Mouse (Mus musculus): ENCODE measurements at regions not wholly inside any gene's neighbourhood (a gene's known extent, or its start where the extent isn't known, plus 50 kb on each side); places are given as distances from the start of the nearest gene placed in this dataset.

DNA sequence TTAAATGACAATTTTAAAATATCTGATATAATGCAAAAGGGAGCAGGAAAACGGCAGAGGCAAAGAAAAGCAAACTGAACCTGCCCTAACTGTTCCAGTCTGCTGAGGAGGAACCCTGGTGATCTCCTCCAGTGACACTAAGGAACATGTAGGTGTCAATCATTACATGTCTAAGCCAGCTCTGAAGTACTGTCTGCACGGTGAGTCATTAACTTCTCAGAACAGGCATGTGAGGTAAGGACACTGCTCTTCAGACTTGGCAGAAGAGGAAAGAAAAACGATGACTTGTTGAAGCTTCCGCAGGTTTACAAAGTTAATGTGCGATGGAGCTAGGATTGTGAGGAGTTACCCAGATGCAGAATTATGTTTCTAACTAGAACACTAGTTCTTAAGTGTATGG is 199.1 kb downstream of the Nuf2 start:
- DNase-seq (ENCODE audit: low spot score): no peak

DNA sequence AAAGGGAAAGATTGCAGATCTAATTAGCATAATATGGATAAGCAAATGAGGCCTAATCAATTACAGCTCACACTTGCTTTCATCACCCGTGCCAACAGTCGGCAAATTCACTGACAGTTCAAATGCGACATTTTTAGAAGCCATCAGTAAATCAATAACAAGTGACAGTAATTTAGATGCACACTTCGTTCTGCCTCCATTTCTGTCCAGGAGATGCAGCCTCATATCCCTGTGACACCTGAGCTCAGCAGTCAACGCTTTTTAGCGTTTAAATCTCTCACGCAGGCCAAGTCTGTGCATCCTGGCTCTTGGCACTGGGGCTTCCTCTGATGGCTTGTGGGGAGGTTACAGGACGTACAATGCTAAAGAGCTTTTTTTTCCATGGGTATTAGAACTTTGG is 218.0 kb downstream of the Nuf2 start:
- no peak for DNase-seq (ENCODE audit: low spot score)

DNA sequence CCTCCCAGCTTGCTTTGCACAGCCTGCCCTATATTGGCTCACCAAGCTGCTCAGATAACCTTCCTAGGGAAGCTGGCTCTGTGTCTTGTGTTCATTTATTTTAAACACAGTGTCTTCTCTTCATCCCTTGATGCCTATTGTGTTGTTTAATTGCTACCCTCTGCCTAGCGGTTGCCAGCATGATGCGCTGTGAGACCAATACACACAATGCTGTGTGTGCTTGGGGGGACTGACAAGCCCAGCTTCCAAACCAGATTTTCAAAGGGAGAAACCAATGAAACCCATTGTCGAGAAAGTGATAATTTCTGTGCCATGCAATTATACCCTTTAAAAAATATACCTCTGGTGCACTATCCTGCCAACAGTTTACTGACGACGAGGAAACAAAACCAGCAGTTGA is 247.8 kb downstream of the Nuf2 start:
- DNase-seq (ENCODE audit: low spot score): no peak

DNA sequence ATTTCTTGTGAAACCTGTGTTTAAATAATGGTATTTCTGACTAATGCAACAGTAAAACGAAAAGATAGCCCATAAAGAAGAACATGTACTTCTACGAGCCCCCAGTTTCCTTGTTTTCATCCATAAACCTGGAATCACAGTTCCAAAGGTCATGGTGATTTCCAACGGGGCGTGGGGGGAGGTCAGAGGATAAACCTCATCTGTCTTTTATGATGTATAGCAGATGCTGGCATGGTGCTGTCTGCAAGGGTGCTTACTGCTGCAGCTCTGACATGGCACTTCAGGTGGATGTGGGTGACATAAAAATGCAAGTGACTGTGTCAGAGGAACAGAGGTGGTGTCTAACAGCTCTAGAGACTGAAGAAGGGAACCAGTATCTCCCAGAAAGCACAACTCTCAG is 260.5 kb downstream of the Nuf2 start:
- no peak for DNase-seq (ENCODE audit: low spot score)

DNA sequence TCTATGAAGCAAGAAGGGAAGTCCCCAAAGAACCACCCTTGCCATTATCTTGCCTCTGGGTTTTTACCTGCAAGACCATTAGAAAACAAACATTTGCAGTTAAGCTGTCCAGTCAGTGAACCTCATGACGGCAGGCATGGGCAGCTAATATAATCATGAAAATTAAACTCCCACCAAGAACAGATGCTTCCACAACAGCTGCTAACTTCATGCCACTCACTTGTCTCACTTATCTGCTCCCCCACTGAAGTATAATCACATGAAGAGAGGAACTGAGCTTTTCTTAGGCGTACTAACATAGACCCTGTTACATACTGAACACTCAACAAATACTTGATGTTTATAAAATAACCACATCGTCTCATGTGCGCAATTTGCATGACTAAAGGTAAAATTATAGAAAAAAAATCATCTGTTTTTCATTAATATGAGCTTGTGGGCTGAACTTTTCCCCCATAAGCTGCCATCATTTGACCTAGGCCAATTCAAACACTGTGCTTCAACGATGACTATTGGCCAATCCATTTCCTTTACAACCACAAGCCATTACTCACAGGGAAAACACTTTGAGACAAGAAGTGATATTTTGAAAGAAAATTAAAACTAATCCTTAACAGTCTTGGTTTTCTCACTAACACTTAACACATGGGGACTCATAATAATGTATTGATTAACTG is 267.1 kb downstream of the Nuf2 start:
- DNase-seq (ENCODE audit: low spot score): no peak

DNA sequence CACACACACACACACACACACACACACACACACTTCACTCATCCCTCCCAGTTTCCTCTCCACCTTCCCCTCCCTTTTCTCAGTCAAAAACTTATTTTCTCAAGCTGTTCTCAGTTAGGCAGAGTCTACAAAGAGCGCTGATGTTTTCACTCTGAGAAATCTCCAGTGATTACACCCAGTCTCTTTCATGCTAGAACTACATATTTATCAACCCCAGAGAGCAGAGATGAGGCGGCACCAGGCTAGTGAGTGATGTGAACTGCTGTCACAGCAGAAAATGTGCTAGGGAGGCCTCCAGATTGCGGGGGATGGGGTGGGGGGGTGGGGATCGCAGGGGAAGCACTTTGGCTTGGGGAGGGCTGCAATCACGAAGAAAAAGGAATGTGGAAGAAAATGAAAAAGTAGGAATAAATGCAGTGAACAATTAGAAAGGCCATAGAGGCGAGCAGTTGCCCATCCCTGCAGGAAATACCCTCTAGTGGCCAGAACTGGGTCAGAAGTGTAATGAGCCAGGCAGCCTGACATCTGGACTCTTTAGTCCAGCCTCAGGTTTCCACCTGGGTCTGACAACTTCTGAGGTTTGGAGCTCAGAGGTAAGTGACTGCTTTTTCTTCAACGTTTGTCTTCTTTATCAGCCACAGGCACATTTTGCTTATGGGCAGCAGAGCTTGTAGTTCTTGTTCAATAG is 276.9 kb downstream of the Nuf2 start:
- DNase-seq (ENCODE audit: low spot score): no peak

DNA sequence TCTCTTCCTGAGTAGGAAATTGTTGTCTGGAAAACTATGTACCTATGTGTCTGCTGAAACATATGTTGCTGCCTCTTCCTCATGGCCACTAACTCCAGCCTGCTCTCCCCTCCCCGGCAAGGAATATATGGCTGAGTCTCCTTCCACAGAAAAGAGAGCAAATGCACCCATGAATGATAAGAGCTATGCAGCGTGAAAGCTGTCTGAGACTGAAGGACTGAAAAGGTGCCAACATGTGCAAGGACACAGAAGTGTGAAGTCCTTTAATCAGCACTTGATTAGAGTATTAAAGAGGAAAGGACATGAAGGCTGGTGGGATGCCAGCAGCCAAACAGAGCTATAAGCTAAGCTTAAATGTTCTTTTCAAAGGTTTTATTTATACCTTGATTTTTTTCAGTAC is 279.1 kb downstream of the Nuf2 start:
- DNase-seq (ENCODE audit: low spot score): no peak

DNA sequence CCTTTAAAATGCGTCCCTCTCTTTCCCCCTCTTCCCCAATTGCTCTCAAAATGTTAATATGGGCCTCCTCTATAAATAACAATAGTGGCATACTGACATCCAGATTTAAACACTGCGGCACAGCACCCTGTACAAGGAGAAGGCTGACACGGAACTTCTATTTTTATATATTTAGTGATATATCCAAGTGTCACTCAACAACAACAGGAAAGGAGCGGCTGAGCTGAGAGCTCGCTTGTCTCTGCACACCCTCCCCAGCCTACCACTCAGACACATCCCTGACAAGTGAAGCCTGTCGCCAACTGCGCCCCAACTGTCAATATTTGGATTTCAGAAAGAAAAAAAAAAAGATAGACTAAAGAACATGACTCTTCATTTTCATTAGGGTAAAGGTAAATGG is 282.2 kb downstream of the Nuf2 start:
- no peak for DNase-seq (ENCODE audit: low spot score)

DNA sequence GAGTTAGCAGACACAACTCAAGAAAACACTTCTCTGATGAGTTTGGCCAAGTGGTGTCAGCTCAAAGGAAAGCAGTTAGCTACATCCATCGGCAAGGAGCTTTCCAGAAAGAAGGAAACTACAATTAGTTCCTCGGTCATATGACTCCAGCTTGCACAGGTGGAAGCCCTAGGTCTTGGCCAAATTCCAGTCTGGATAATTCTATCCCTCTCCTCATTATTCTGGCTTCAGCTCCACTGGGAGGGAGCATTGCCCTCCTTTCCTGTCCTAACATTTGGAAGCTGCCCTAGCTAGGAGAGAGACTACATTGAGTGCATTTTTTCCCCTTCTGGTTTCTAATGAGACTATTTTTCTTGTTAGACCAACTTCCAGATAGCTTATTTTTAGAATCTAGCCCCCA is 290.9 kb downstream of the Nuf2 start:
- DNase-seq (ENCODE audit: low spot score): no peak

DNA sequence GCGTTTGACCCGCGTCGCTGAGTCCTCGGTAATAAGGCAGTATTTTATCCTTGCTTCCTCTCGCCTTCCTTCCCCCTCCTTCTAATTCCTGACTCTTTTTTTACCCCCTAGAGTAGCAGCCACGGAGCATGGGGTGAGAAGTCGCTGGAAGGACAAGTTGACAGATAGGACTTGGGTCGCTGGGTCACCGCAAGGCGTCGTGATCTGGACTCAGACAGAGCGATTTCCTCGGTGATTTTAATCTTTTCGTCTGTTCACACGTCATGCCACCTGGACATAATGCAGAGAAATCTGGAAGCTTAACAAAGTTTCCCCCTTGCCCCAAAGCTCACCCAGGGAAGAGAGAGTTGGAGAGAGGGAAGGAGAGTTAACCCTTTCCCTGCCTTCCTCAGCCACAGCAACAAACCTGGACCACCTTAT is 292.6 kb downstream of the Nuf2 start:
- no peak for DNase-seq (ENCODE audit: low spot score)

DNA sequence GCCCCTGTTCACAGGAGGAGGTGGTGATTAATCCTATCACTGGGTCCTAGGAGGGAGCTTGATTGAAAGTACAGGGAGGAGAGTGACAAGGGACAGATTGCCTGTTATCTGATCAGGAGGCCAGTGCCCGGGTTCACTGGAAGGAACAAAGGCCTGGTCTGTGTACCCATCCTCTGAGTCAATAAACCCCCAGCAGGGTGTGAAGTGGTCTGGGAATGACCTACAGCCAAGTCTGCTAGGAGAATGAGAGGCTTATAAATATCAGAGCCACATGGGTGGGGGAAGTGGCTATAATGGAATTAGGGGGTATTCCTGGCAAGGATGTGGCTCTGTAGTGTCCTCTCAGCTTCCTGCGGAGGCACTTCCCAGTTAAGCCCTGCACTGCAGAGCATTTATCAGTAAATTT is 296.0 kb downstream of the Nuf2 start:
- DNase-seq (ENCODE audit: low spot score): no peak

DNA sequence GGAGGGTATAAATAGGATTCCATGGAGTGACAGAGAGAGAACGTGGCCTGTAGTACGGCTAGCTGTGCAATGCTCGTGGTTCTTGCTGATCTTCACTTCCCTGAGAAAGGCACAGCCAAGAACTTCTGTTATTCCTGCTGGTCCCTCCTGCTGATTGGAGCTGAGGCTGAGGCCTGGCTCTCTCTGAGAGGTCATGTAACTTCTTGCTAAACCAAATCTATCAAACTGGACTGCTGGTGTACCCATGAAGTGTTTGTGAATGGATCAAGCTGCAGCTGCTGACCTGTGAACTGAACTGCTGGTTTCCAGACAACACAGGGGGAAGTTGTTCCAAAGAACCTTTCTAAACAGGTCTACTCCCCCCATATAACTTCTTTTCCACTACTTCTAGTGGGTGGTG is 297.9 kb downstream of the Nuf2 start:
- no peak for DNase-seq (ENCODE audit: low spot score)

DNA sequence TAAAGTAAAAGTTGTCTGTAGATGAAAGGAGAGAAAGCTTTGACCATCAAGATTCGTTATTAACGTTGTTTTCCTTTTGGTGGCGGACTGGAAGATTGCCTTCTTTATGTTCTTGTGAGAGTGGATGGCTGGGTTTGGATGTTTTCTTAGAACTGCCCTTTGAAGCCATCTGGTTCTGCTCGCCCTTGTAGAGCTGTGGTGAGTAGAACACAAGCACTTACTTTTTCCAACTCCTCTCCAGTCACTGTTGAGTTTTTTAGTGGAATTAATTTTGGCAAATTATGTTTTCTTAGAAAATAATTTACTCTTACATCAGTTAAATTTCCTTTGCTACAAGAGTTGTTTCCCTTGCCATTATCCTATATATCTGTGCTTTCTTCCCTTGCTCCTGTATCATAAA is 301.2 kb downstream of the Nuf2 start:
- no peak for DNase-seq (ENCODE audit: low spot score)

DNA sequence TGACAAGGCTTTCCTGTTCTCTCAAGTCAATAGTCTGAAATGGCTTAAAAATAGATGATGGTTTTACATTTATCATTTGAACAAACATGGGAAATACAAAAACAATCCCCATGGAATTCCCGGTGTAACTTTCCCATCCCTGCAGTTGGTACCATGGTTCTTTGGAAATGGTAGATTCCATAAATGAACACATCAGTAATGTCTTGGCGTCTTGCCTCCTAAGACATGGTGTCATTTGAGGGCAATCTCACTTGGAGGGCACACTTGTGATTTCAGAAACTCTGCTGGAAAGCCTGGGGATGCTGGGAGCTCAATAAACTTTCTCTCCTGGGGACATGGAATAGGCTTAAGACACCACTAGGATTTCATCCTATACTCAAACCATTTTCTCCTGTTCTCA is 306.8 kb downstream of the Nuf2 start:
- no peak for DNase-seq (ENCODE audit: low spot score)

DNA sequence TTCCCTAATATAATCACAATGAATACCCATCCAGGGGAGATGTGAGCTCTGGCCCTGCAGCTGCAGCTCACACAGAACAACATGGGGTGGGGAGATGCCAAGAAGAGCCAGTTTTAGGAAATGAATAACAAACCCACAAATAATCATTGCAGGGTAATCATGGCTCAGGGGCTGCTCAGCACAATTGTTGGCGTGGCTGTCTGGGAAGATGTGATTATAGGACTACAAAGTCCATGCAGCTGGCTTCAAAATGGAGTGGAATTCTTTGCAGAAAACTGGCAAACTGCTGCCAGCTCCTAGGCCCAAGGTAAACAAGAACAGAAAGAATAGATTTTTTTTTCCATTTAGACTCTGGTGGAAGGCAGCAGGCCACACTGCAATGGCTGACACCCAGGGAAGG is 343.6 kb downstream of the Nuf2 start:
- DNase-seq (ENCODE audit: low spot score): no peak

DNA sequence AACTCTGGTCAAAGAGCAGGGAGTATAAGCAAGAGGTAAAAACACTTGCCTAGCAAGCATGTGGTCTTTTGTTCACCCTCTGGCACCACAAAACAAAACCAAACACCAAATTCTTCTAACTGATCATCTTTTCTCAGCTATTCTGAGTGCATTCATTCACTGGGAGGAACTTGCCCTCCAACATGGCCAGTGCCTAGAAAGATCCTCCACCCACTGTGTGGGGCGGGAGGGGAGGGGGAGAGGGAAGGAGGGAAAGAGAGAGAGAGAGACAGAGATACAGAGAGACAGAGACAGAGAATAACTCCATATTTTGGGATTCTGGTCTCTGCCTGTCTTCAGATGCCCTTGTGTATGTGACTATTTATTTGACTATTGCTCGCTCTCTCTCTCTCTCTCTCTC is 360.9 kb downstream of the Nuf2 start:
- no peak for DNase-seq (ENCODE audit: low spot score)

DNA sequence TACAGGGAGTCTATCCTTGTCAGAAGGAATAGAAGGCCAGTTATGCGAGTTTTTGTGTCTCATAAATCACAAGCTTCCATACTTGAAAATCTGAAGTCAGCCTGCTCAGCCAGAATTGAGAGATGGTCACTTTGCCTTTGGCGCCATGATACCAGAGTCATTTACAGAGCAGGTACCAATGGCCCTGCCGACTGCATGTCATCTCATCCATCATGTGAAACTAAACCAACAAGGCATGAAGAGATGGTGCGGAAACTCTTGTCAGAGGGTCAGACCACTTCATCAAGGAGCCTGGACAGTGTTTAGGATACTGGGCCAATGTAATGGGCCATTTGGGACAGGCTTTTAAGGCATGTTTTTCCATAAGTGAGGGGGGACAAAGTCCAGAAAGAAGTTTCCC is 363.2 kb downstream of the Nuf2 start:
- DNase-seq (ENCODE audit: low spot score): no peak

DNA sequence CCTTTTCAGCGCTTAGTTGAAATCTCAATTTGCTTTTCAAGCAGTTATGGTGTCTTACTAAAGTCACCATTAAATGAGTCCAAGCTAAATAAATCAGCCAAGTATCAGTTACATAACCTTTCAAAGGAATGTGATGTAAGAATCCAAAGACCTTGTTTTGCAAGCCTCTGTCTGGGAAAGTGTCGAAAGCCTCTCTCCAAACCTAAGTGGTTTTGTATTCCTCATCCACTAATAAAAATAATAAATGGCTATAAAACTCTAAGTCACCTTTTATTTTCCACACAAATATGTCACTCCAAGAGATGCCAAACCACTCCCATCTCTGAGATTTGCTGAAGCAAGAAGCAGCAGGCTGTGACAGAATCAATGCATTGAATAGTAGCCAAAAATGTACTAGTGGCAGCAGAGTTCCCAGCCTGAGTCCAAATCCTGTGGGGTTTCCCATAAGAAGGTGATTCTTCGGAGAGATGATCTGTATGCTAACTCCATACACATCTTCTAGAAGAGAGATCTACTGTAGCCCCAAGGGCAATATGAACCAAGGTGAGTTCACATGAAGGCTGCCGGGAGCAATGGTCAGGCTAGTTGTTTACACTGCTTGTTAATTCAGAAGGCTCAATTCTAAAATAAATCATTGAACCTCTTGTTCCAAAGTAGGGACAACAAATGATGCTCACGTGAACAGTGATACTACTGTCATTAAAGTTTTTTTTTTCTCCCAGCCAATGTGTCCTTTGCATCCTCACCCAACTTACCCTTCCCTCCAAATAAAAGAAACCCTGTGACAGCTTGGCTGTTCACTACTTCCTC is 365.0 kb downstream of the Nuf2 start:
- peak; percentile 70 for DNase-seq (ENCODE audit: low spot score)

DNA sequence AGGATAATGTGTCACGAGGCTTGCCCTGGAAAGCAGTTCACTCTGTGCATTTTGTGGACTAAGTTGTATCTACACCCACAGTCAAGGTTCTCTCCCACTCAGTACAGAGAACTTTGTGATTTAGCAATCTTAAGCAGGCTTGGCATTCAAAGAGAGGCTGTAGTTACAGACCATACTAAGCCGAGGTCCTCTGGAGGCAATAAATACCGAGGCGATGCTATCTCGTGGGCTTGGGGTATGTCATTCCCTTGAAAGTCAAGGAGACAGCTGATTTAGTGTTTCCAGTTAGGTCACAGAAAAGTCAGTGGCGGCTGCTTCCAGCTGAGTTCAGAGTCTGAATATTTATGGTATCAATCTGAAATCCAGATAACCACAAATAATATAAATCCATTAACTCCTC is 370.4 kb downstream of the Nuf2 start:
- peak; percentile 7 for DNase-seq (ENCODE audit: low spot score)

DNA sequence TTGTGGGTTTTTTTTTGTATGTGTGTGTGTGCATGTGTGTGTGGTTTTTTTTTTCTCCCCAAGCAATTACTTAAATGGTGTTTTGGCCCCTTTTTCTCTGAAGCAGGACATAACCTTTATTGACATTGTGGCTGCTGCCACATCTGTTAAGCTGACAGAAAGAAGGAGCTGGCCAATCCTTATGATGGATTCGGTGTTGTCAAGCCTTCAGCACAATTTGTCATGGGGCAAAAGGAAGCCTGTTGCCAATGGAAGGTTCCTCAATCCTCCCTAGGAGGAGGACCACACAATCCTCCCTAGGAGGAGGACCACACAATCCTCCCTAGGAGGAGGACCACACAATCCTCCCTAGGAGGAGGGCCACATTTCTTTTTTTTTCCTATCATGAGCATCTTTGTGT is 371.0 kb downstream of the Nuf2 start:
- DNase-seq (ENCODE audit: low spot score): peak; percentile 11

DNA sequence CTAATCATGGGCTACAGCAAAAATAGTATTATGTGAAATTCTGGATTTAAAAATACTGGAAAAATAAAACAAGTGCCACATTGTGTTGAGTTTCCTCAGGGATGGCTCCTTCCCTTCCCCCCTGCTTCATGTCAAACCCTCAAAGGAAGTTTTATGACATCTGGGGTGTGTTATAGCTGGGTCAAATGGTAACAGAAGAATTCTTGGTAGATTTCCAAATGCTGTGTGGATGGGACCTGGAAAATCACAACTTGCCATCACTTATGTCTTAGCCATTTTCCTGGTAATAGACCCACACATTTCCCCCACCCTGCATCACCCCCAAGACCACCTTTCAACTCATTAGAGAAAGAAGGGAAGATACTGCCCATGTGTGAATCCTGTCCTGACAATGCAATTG is 371.5 kb downstream of the Nuf2 start:
- no peak for DNase-seq (ENCODE audit: low spot score)

DNA sequence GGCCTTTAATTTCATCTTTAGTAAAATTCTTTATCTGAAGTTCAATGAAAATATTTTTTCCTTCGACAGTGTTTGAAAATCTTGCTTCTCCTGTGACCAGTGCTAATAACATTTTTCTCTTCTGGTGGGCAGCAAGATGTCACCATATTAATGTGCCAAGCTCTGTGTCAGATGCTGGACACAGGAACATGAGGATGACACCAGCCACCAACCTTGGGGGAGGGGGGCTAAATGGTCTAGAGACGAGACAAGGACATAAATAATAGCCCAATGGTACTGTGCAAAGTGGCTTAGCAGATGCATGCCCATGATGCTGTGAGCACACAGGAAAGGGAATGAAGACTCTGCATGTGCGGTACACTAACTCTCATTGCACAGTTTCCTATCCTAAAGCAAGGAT is 373.8 kb downstream of the Nuf2 start:
- DNase-seq (ENCODE audit: low spot score): no peak

DNA sequence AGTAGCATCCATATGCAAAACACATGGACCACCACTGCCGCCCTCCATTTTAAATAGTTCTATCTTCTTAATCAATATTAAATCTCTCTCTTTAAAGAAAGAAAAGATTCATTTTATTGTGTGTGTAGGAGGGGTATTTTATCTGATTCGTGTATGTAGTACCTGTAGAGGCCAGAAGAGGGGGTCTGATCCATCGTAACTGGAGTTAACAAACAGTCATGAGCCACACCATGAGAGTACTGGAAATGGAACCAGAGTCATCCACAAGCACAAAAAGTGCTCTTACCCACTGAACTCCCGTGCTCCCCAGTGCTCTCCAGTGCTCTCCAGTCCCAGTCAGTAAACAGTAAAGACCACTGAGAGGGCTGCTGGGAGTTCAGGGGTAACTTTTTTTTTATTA is 374.4 kb downstream of the Nuf2 start:
- no peak for DNase-seq (ENCODE audit: low spot score)
